Mouse (Mus musculus): Measurements from ENCODE around the gene Ttc29.

DNA sequence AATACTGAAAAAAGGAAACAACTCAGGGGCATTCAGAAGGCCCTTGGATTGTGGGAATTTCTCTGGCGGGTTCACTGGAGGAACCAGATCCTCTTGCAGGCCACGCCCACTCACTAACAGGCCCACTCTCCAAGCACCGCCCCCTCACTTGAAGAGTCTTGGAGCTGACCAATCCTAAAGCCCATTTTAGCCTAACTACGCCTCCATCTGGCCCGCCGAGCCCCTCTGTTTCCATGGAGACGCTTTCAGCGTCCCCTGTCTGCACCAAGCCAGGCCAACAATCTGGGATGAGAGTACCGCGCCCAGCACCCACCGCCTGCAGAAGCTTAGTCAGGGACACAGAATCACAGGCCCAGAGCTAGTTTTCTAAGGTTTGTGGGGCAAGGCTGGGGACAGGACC lies at the start of gene Ttc29:
- TF ChIP-seq POLR2A (IDR thresholded peaks at IDR 0.05; ENCODE audit: insufficient read depth, low read depth, low read length) (no peak), CTCF (IDR thresholded peaks at IDR 0.05; ENCODE audit: insufficient read depth, low read depth, low read length) (no peak)
